Mouse (Mus musculus): ENCODE measurements around the gene Robo1. TPM values are rescaled to one million over a fixed set of nuclear protein-coding genes. Genes with fewer than 3 reads are reported as not detected.

Gene Robo1
- total RNA-seq, 2 experiments from 2014 or later, result 19.6 to 20.4 TPM

GRCm38 (mm10) chr16:72670240-72671038, 362.3 kb downstream of the Robo1 start:
- DNase-seq (ENCODE audit: low spot score in 2 of 2), result no peak

GRCm38 (mm10) chr16:72677234-72677633, 369.1 kb downstream of the Robo1 start:
- no peak for DNase-seq (ENCODE audit: low spot score in 2 of 2)

- DNase-seq (ENCODE audit: low spot score in 2 of 2), result no peak
Measured at GRCm38 (mm10) chr16:72678450-72678849, 370.3 kb downstream of the Robo1 start.

- no peak for DNase-seq (ENCODE audit: low spot score in 2 of 2)
Measured at GRCm38 (mm10) chr16:72678947-72679558, 370.9 kb downstream of the Robo1 start.

GRCm38 (mm10) chr16:72685604-72686479, 377.7 kb downstream of the Robo1 start:
- DNase-seq (ENCODE audit: low spot score in 2 of 2), result no peak

- no peak for DNase-seq (ENCODE audit: low spot score in 2 of 2)
Measured at GRCm38 (mm10) chr16:72686480-72687053, 378.5 kb downstream of the Robo1 start.

- DNase-seq (ENCODE audit: low spot score in 2 of 2), result no peak
Measured at GRCm38 (mm10) chr16:72687651-72688050, 379.5 kb downstream of the Robo1 start.

- no peak for DNase-seq (ENCODE audit: low spot score in 2 of 2)
Measured at GRCm38 (mm10) chr16:72688185-72688681, 380.1 kb downstream of the Robo1 start.

- no peak for DNase-seq (ENCODE audit: low spot score in 2 of 2)
Measured at GRCm38 (mm10) chr16:72691909-72692308, 383.8 kb downstream of the Robo1 start.

GRCm38 (mm10) chr16:72693446-72694274, 385.6 kb downstream of the Robo1 start:
- no peak for DNase-seq (ENCODE audit: low spot score in 2 of 2)

GRCm38 (mm10) chr16:72694787-72695186, 386.7 kb downstream of the Robo1 start:
- no peak for DNase-seq (ENCODE audit: low spot score in 2 of 2)

GRCm38 (mm10) chr16:72699238-72700006, 391.3 kb downstream of the Robo1 start:
- no peak for DNase-seq (ENCODE audit: low spot score in 2 of 2)

- DNase-seq (ENCODE audit: low spot score in 2 of 2), result no peak
Measured at GRCm38 (mm10) chr16:72700297-72700696, 392.2 kb downstream of the Robo1 start.

- no peak for DNase-seq (ENCODE audit: low spot score in 2 of 2)
Measured at GRCm38 (mm10) chr16:72703486-72703885, 395.4 kb downstream of the Robo1 start.

- no peak for DNase-seq (ENCODE audit: low spot score in 2 of 2)
Measured at GRCm38 (mm10) chr16:72705851-72706250, 397.7 kb downstream of the Robo1 start.

GRCm38 (mm10) chr16:72708526-72708925, 400.4 kb downstream of the Robo1 start:
- no peak for DNase-seq (ENCODE audit: low spot score in 2 of 2)

GRCm38 (mm10) chr16:72717118-72717802, 409.2 kb downstream of the Robo1 start:
- DNase-seq (ENCODE audit: low spot score in 2 of 2), result no peak

- no peak for DNase-seq (ENCODE audit: low spot score in 2 of 2)
Measured at GRCm38 (mm10) chr16:72719063-72719462, 411.0 kb downstream of the Robo1 start.

GRCm38 (mm10) chr16:72720979-72721378, 412.9 kb downstream of the Robo1 start:
- DNase-seq (ENCODE audit: low spot score in 2 of 2), result no peak

All from gastrocnemius, postnatal 4 days (tissue).